Mouse (Mus musculus): ENCODE data around the gene Prmt7. TPM values are rescaled to one million over a fixed set of nuclear protein-coding genes. Genes with fewer than 3 reads are reported as not detected.

Prmt7 gene
- polyA plus RNA-seq, 1 experiment from 2014 or later: 61.7 TPM

GRCm38 (mm10) chr8:106176891-106177290 lies 33.8 kb upstream of the Prmt7 start:
- ATAC-seq (ENCODE audit: insufficient number of reproducible peaks, low FRiP score, low TSS enrichment, low read depth) (no peak), DNase-seq (ENCODE audit: low spot score) (no peak)
- H3K4me3 ChIP-seq (ENCODE audit: low read depth, low read length): no peak overlapping the region
- WGBS: 49% methylated on average over 1 of the region's 1 CpGs
- peaks cover 2% of the 10 kb centered on the region; the same call in 1 of the 2 replicates for H3K36me3 ChIP-seq (ENCODE audit: control insufficient read depth, insufficient read depth, low read length)
- no peaks in the 10 kb centered on the region for H3K27me3 ChIP-seq (ENCODE audit: control insufficient read depth, insufficient read depth, low read length)
- H3K9me3 ChIP-seq (ENCODE audit: control insufficient read depth, low read length): no peaks in the 10 kb centered on the region
- H3K4me1 ChIP-seq (ENCODE audit: control insufficient read depth, insufficient read depth, low read length): no peaks in the 10 kb centered on the region
- H3K9ac ChIP-seq (ENCODE audit: low read length): no peak overlapping the region
- no peak overlapping the region for H3K27ac ChIP-seq (replicated peaks; ENCODE audit: low read depth, low read length)
- H3K4me2 ChIP-seq (ENCODE audit: low read depth, severe bottlenecking): no peak overlapping the region

- DNase-seq (ENCODE audit: low spot score): no peak
- Histone ChIP-seq H3K27ac (replicated peaks; ENCODE audit: low read depth, low read length) (no peak overlapping the region), H3K4me1 (ENCODE audit: control insufficient read depth, insufficient read depth, low read length) (no peaks in the 10 kb centered on the region), H3K27me3 (ENCODE audit: control insufficient read depth, insufficient read depth, low read length) (no peaks in the 10 kb centered on the region), H3K4me3 (ENCODE audit: low read depth, low read length) (no peak overlapping the region), H3K36me3 (ENCODE audit: control insufficient read depth, insufficient read depth, low read length) (peaks cover 2% of the 10 kb centered on the region; the same call in 1 of the 2 replicates), H3K9me3 (ENCODE audit: control insufficient read depth, low read length) (no peaks in the 10 kb centered on the region), H3K9ac (ENCODE audit: low read length) (no peak overlapping the region), H3K4me2 (ENCODE audit: low read depth, severe bottlenecking) (no peak overlapping the region)
- ATAC-seq (ENCODE audit: insufficient number of reproducible peaks, low FRiP score, low TSS enrichment, low read depth): no peak
- WGBS: 75% methylated on average over 1 of the region's 1 CpGs
Measured at GRCm38 (mm10) chr8:106177594-106177993, 33.1 kb upstream of the Prmt7 start.

DNA sequence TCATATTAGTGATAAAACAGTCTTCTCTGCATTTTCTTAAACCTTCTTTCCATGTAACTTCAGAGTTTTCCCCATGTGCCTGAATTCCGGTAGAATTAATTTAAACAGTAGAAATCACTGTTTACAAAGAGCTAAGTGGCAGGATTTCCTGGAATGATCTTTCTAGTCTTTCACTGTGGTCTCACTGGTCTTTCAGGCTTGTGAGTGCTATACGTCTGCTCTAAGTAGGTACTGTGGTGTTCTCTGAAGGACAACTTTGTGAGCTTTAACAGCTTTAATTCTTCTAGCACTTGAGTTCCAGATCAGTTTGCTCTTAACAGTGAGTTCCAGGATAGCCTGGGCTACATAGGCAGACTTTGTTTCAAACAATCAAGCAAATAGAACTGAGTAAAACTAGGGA lies 32.3 kb upstream of the Prmt7 start:
- WGBS: 84% methylated on average over 2 of the region's 2 CpGs
- no peaks in the 10 kb centered on the region for H3K4me1 ChIP-seq (ENCODE audit: control insufficient read depth, insufficient read depth, low read length)
- DNase-seq (ENCODE audit: low spot score): no peak
- H3K4me2 ChIP-seq (ENCODE audit: low read depth, severe bottlenecking): no peak overlapping the region
- no peak for ATAC-seq (ENCODE audit: insufficient number of reproducible peaks, low FRiP score, low TSS enrichment, low read depth)
- no peaks in the 10 kb centered on the region for H3K27me3 ChIP-seq (ENCODE audit: control insufficient read depth, insufficient read depth, low read length)
- H3K4me3 ChIP-seq (ENCODE audit: low read depth, low read length): no peak overlapping the region
- peaks cover 2% of the 10 kb centered on the region; the same call in 1 of the 2 replicates for H3K36me3 ChIP-seq (ENCODE audit: control insufficient read depth, insufficient read depth, low read length)
- H3K9me3 ChIP-seq (ENCODE audit: control insufficient read depth, low read length): no peaks in the 10 kb centered on the region
- H3K27ac ChIP-seq (replicated peaks; ENCODE audit: low read depth, low read length): no peak overlapping the region
- H3K9ac ChIP-seq (ENCODE audit: low read length): no peak overlapping the region

DNA sequence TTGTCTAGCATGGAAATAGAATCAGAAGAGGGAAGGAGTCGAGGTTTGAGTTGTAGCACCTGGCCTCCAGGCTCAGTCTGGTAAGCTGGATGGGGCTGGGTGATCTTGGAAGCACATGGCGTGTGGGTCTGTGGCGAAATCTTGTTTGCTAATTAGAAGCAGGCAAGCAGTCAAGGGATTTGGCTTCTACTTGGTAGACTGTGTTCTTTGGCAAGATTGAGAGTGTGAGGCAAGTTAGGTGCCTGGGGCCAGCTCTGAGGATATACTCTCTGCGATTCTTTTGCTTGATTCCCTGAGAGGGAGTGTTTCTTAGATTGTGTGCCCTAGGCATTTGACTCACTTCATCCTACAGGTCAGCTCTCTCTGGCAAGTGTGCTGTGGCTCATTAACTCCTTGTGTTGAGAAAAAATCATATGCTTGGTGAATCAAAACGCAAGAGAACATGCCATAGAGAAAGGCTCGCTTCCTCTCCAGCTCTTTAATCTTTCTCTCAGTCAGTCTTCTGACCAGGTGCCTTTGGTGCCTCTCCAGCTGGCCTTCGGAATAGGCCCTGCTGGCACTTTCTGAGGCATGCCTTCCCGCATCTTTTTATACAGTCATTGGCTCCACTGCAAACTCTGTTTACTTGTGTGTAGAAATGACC lies 25.0 kb upstream of the Prmt7 start:
- WGBS: 75% methylated on average over 8 of the region's 8 CpGs
- no peaks in the 10 kb centered on the region for H3K9me3 ChIP-seq (ENCODE audit: control insufficient read depth, low read length)
- ATAC-seq (ENCODE audit: insufficient number of reproducible peaks, low FRiP score, low TSS enrichment, low read depth) (no peak), DNase-seq (ENCODE audit: low spot score) (no peak)
- H3K36me3 ChIP-seq (ENCODE audit: control insufficient read depth, insufficient read depth, low read length): no peaks in the 10 kb centered on the region; the same call in 1 of the 2 replicates
- no peak overlapping the region for H3K4me2 ChIP-seq (ENCODE audit: low read depth, severe bottlenecking)
- H3K9ac ChIP-seq (ENCODE audit: low read length): no peak overlapping the region
- no peak overlapping the region for H3K4me3 ChIP-seq (ENCODE audit: low read depth, low read length)
- H3K4me1 ChIP-seq (ENCODE audit: control insufficient read depth, insufficient read depth, low read length): no peaks in the 10 kb centered on the region
- H3K27me3 ChIP-seq (ENCODE audit: control insufficient read depth, insufficient read depth, low read length): no peaks in the 10 kb centered on the region
- no peak overlapping the region for H3K27ac ChIP-seq (replicated peaks; ENCODE audit: low read depth, low read length)

GRCm38 (mm10) chr8:106186394-106186793 lies 24.3 kb upstream of the Prmt7 start:
- H3K9ac ChIP-seq (ENCODE audit: low read length): no peak overlapping the region
- no peak overlapping the region for H3K4me3 ChIP-seq (ENCODE audit: low read depth, low read length)
- ATAC-seq (ENCODE audit: insufficient number of reproducible peaks, low FRiP score, low TSS enrichment, low read depth) (no peak), DNase-seq (ENCODE audit: low spot score) (no peak)
- H3K4me2 ChIP-seq (ENCODE audit: low read depth, severe bottlenecking): no peak overlapping the region
- no peaks in the 10 kb centered on the region for H3K4me1 ChIP-seq (ENCODE audit: control insufficient read depth, insufficient read depth, low read length)
- no peak overlapping the region for H3K27ac ChIP-seq (replicated peaks; ENCODE audit: low read depth, low read length)
- no peaks in the 10 kb centered on the region; the same call in 1 of the 2 replicates for H3K36me3 ChIP-seq (ENCODE audit: control insufficient read depth, insufficient read depth, low read length)
- H3K27me3 ChIP-seq (ENCODE audit: control insufficient read depth, insufficient read depth, low read length): no peaks in the 10 kb centered on the region
- WGBS: 97% methylated on average over 3 of the region's 3 CpGs
- no peaks in the 10 kb centered on the region for H3K9me3 ChIP-seq (ENCODE audit: control insufficient read depth, low read length)

DNA sequence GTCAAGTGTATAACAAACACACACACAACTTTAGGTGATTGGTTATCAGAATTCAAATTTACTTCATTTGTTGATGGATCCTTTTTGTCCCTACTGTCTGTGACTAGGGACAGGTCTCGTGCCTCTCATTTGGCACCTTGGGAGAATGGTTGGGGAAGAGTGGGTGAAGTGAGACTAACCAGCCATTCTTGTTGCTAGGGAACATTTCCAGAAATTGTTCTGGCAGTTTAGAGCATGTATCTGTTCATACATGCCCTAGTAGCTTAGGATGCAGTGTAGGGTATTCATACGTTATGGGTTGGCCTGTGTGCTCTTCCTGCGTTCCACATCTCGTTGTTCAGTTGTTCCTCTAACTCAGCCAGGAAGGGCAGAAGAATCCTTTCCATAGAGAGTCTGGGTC lies 21.6 kb upstream of the Prmt7 start:
- ATAC-seq (ENCODE audit: insufficient number of reproducible peaks, low FRiP score, low TSS enrichment, low read depth) (no peak), DNase-seq (ENCODE audit: low spot score) (no peak)
- peaks cover 7% of the 10 kb centered on the region for H3K36me3 ChIP-seq (ENCODE audit: control insufficient read depth, insufficient read depth, low read length)
- no peaks in the 10 kb centered on the region for H3K9me3 ChIP-seq (ENCODE audit: control insufficient read depth, low read length)
- no peaks in the 10 kb centered on the region for H3K27me3 ChIP-seq (ENCODE audit: control insufficient read depth, insufficient read depth, low read length)
- no peak overlapping the region for H3K4me3 ChIP-seq (ENCODE audit: low read depth, low read length)
- H3K9ac ChIP-seq (ENCODE audit: low read length): no peak overlapping the region
- whole genome bisulfite sequencing: 91% methylated on average over 4 of the region's 4 CpGs
- H3K4me1 ChIP-seq (ENCODE audit: control insufficient read depth, insufficient read depth, low read length): no peaks in the 10 kb centered on the region
- no peak overlapping the region for H3K27ac ChIP-seq (replicated peaks; ENCODE audit: low read depth, low read length)
- H3K4me2 ChIP-seq (ENCODE audit: low read depth, severe bottlenecking): no peak overlapping the region

DNA sequence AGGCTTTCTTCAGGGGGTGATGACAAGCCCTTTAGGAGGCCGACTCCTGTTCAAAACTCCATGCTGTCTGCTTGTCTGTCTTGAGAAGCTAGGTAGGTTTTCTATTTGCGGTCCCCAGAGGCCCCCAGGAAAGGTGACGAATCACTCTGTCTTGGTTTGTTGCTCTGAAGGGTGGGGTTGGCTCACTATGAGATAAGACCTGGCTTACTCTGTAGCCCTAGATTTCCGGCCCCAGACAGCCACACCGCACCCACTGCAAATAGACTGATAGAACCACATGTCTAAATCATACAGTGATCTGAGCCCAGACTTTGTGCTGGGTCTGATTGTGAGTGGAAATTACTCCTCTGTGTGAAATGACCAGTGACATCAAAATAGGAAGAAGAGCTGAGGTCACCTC lies 19.1 kb upstream of the Prmt7 start:
- no peak overlapping the region for H3K4me3 ChIP-seq (ENCODE audit: low read depth, low read length)
- no peak overlapping the region for H3K9ac ChIP-seq (ENCODE audit: low read length)
- 88% methylated on average over 5 of the region's 5 CpGs for WGBS
- H3K9me3 ChIP-seq (ENCODE audit: control insufficient read depth, low read length): no peaks in the 10 kb centered on the region
- peaks cover 13% of the 10 kb centered on the region for H3K36me3 ChIP-seq (ENCODE audit: control insufficient read depth, insufficient read depth, low read length)
- no peaks in the 10 kb centered on the region for H3K4me1 ChIP-seq (ENCODE audit: control insufficient read depth, insufficient read depth, low read length)
- no peak overlapping the region for H3K4me2 ChIP-seq (ENCODE audit: low read depth, severe bottlenecking)
- no peak for DNase-seq (ENCODE audit: low spot score)
- no peak for ATAC-seq (ENCODE audit: insufficient number of reproducible peaks, low FRiP score, low TSS enrichment, low read depth)
- H3K27me3 ChIP-seq (ENCODE audit: control insufficient read depth, insufficient read depth, low read length): no peaks in the 10 kb centered on the region
- H3K27ac ChIP-seq (replicated peaks; ENCODE audit: low read depth, low read length): no peak overlapping the region

- H3K4me2 ChIP-seq (ENCODE audit: low read depth, severe bottlenecking): no peak overlapping the region
- no peak overlapping the region for H3K9ac ChIP-seq (ENCODE audit: low read length)
- DNase-seq (ENCODE audit: low spot score) (no peak), ATAC-seq (ENCODE audit: insufficient number of reproducible peaks, low FRiP score, low TSS enrichment, low read depth) (no peak)
- H3K27ac ChIP-seq (replicated peaks; ENCODE audit: low read depth, low read length): no peak overlapping the region
- H3K4me3 ChIP-seq (ENCODE audit: low read depth, low read length): no peak overlapping the region
- WGBS: 91% methylated on average over 6 of the region's 6 CpGs
- peaks cover 14% of the 10 kb centered on the region for H3K36me3 ChIP-seq (ENCODE audit: control insufficient read depth, insufficient read depth, low read length)
- no peaks in the 10 kb centered on the region for H3K27me3 ChIP-seq (ENCODE audit: control insufficient read depth, insufficient read depth, low read length)
- H3K9me3 ChIP-seq (ENCODE audit: control insufficient read depth, low read length): no peaks in the 10 kb centered on the region
- no peaks in the 10 kb centered on the region for H3K4me1 ChIP-seq (ENCODE audit: control insufficient read depth, insufficient read depth, low read length)
Measured at GRCm38 (mm10) chr8:106193162-106193561, 17.6 kb upstream of the Prmt7 start.

- Histone ChIP-seq H3K36me3 (ENCODE audit: control insufficient read depth, insufficient read depth, low read length) (peaks cover 14% of the 10 kb centered on the region), H3K9me3 (ENCODE audit: control insufficient read depth, low read length) (no peaks in the 10 kb centered on the region), H3K4me2 (ENCODE audit: low read depth, severe bottlenecking) (no peak overlapping the region), H3K4me3 (ENCODE audit: low read depth, low read length) (no peak overlapping the region), H3K27ac (replicated peaks; ENCODE audit: low read depth, low read length) (no peak overlapping the region), H3K27me3 (ENCODE audit: control insufficient read depth, insufficient read depth, low read length) (no peaks in the 10 kb centered on the region), H3K9ac (ENCODE audit: low read length) (no peak overlapping the region), H3K4me1 (ENCODE audit: control insufficient read depth, insufficient read depth, low read length) (no peaks in the 10 kb centered on the region)
- ATAC-seq (ENCODE audit: insufficient number of reproducible peaks, low FRiP score, low TSS enrichment, low read depth): no peak
- 88% methylated on average over 5 of the region's 5 CpGs for WGBS
- DNase-seq (ENCODE audit: low spot score): no peak
Measured at GRCm38 (mm10) chr8:106194062-106194461, 16.7 kb upstream of the Prmt7 start.
